Mouse (Mus musculus) forebrain, embryonic 13.5 days (tissue): ENCODE data around the gene Sprr1a. TPM values are rescaled to one million over a fixed set of nuclear protein-coding genes. Genes with fewer than 3 reads are reported as not detected.
"Not testable (repeated sequence)": the region's sequence is repeated elsewhere in the genome, so short reads cannot be mapped to it uniquely, and the experiment has no call there.

ENCODE experiments used
- ATAC-seq: fragments of 200-750 bp; cut with Nextera tagmentation; 2 replicates; pipeline ENCODE4 v1.8.0; 2017
- H3K27ac ChIP-seq: fragments of 300-500 bp; sonication (generic); 2 replicates; pipeline ENCODE4 v1.5.1; 2015; ENCODE audit warnings: inconsistent platforms, mild to moderate bottlenecking, moderate library complexity
- H3K27me3 ChIP-seq: fragments of 300-500 bp; sonication (generic); 2 replicates; pipeline ENCODE4 v1.6.1; 2015; ENCODE audit warnings: mild to moderate bottlenecking, inconsistent platforms
- H3K36me3 ChIP-seq: fragments of 300-500 bp; sonication (generic); 2 replicates; pipeline ENCODE4 v1.6.1; 2015; ENCODE audit warnings: mild to moderate bottlenecking, inconsistent platforms; ENCODE audit not compliant: poor library complexity, severe bottlenecking
- H3K4me1 ChIP-seq: fragments of 300-500 bp; sonication (generic); 2 replicates; pipeline ENCODE4 v1.6.1; 2015; ENCODE audit warnings: inconsistent platforms
- H3K4me2 ChIP-seq: fragments of 300-500 bp; sonication (generic); 2 replicates; pipeline ENCODE4 v1.6.1; 2015; ENCODE audit warnings: inconsistent platforms, mild to moderate bottlenecking, moderate library complexity
- H3K4me3 ChIP-seq: fragments of 300-500 bp; sonication (generic); 2 replicates; pipeline ENCODE4 v1.5.1; 2015; ENCODE audit warnings: mild to moderate bottlenecking, inconsistent platforms
- H3K9ac ChIP-seq: fragments of 300-500 bp; sonication (generic); 2 replicates; pipeline ENCODE4 v1.6.1; 2015; ENCODE audit warnings: mild to moderate bottlenecking, inconsistent platforms
- H3K9me3 ChIP-seq: fragments of 300-500 bp; sonication (generic); replicated peaks from 2 replicates; pipeline ENCODE4 v1.6.1; 2016; ENCODE audit warnings: inconsistent platforms
- WGBS: fragments of 180-500 bp; shearing (Covaris S2); methylation state at CpG from one replicate; pipeline ENCODE4 v1.1.7; 2015; 5-methylcytosine and 5-hydroxymethylcytosine counted together
- polyA plus RNA-seq: library from polyadenylated mRNA; unstranded; fragments of >200 nt; fragmentation: Nextera tagmentation; extraction: Ambion mirVana; gene quantifications from 2 replicates; pipeline ENCODE4 v1.2.1, GENCODE M21; 2015

Sprr1a gene
- not detected in 2 replicates for polyA plus RNA-seq

DNA sequence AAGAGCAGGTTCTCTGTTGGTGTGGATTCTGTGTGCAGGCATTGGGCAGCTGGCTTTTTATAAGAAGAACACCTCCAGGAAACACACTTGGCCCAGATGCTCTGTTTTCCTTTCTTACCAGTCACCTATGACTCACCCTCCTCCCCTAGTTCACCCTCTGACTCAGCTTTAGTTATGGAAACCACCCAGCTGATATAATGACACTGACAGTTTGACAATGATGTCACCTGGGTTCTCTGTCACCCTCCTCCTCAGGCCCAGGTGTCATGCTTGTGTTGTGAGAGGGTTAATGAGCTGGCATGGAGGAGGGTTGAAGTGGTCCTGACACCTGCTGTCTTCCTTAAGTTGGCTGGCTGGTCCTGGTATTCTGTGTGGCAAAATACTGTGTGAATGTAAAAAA is at the start of gene Sprr1a:
TSS of gene Sprr1a (minus strand) at position 33 of the 400 bp plus-strand sequence.
- ATAC-seq: no peak

DNA sequence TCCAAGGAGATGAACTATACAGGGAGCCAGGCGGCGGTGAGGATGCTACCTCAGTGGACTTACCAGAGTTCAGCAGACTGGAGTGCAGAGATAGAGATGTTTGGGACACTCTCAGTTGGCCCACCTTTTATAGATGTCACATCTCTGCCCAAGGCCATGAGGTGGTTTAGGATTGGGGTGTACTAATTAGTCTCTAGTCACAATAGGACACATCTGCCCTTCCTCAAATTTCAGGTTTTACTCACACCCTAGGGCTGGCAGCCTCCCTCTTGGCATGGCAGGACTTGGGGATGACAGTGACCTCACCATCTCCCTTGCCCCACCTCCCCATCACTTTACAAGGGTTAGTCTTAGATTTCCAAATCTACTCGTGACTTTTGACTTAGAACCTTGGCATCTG is 48.7 kb upstream of the Sprr1a start, which contains the start of gene 2310046K23Rik:
TSS of gene 2310046K23Rik (minus strand) at position 101 of the 400 bp plus-strand sequence.
- H3K9me3 ChIP-seq: no peaks in the 10 kb centered on the region
- H3K36me3 ChIP-seq: no peaks in the 10 kb centered on the region
- H3K27ac ChIP-seq: no peak within 1 kb of the TSS
- H3K4me3 ChIP-seq: no peak within 1 kb of the TSS
- no peaks in the 10 kb centered on the region for H3K4me1 ChIP-seq
- H3K27me3 ChIP-seq: no peaks in the 10 kb centered on the region
- no peak within 1 kb of the TSS for H3K4me2 ChIP-seq
- ATAC-seq: no peak
- 90% methylated on average over 3 of the region's 3 CpGs for WGBS
- no peak within 1 kb of the TSS for H3K9ac ChIP-seq

More for the DNA sequence above, at the start of gene Sprr1a:
- Histone ChIP-seq H3K9me3 (no peaks in the 10 kb centered on the region), H3K4me3 (no peak within 1 kb of the TSS), H3K36me3 (no peaks in the 10 kb centered on the region), H3K4me2 (no peak within 1 kb of the TSS), H3K9ac (no peak within 1 kb of the TSS), H3K4me1 (no peaks in the 10 kb centered on the region), H3K27me3 (no peaks in the 10 kb centered on the region), H3K27ac (no peak within 1 kb of the TSS)

DNA sequence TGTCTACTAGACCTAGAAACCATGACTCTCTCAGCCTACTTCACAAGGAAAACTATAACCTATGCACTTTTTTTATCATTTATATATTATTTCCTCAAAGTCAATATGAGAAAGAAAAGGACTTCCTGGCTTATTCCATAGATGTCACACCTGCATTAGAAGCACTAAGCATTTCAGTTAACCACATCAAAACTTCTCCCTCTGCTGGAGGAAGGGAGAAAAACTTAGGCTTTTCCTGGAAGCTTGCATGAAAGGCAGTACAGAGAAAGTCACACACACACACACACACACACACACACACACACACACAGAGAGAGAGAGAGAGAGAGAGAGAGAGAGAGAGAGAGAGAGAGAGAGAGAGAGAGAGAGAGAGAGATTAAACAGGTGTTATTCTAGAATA is 26.6 kb upstream of the Sprr1a start:
- no peak overlapping the region for H3K4me3 ChIP-seq
- H3K36me3 ChIP-seq: no peaks in the 10 kb centered on the region
- ATAC-seq: no peak
- no peaks in the 10 kb centered on the region for H3K9me3 ChIP-seq
- no peaks in the 10 kb centered on the region for H3K4me1 ChIP-seq
- no peak overlapping the region for H3K4me2 ChIP-seq
- no peak overlapping the region for H3K9ac ChIP-seq
- no peak overlapping the region for H3K27ac ChIP-seq
- no peaks in the 10 kb centered on the region for H3K27me3 ChIP-seq

DNA sequence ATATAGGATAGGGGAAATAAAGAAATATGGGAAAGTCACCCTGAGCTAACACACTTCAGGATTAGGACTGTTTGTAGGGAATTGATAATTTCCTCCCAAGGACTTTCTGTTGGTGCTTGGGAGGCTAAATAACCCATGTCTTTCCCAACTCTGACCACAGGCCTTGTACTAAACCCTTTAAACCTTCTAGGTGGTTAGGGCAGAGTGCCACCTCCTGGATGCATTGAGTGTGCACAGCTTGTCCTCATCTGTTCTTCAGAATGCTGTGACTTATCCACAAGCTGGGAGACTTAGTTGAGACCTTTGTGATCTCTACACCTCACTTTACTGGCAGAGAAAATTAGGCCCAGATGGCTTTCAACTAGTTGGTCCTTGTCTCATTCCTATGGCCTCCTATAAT is 25.1 kb upstream of the Sprr1a start:
- H3K36me3 ChIP-seq: no peaks in the 10 kb centered on the region
- no peak overlapping the region for H3K4me2 ChIP-seq
- no peak overlapping the region for H3K27ac ChIP-seq
- H3K4me1 ChIP-seq: no peaks in the 10 kb centered on the region
- no peaks in the 10 kb centered on the region for H3K9me3 ChIP-seq
- H3K27me3 ChIP-seq: no peaks in the 10 kb centered on the region
- no peak overlapping the region for H3K9ac ChIP-seq
- ATAC-seq: no peak
- H3K4me3 ChIP-seq: no peak overlapping the region

DNA sequence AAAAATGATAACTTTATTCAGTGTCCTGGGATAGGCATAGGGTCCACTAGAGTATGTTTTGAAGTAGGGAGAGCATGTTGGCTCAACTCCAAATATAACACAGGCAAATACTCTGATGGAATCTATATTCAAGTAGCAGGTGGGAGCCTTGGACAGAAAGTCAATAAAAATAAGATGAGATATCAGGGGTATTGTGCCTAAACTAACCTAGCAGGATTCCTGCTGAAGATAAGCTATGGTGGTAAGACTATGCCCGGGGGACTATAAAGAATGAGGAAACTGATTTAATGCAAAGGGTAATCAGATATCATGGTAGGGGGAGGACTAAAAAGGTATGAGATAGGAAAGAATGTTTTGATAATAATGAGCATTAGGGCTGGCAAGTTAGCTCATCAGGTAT is 22.5 kb upstream of the Sprr1a start:
- WGBS: 90% methylated on average over 1 of the region's 1 CpGs
- no peaks in the 10 kb centered on the region for H3K9me3 ChIP-seq
- no peak overlapping the region for H3K27ac ChIP-seq
- H3K36me3 ChIP-seq: no peaks in the 10 kb centered on the region
- no peak for ATAC-seq
- H3K4me2 ChIP-seq: no peak overlapping the region
- H3K27me3 ChIP-seq: no peaks in the 10 kb centered on the region
- H3K9ac ChIP-seq: no peak overlapping the region
- no peaks in the 10 kb centered on the region for H3K4me1 ChIP-seq
- H3K4me3 ChIP-seq: no peak overlapping the region

DNA sequence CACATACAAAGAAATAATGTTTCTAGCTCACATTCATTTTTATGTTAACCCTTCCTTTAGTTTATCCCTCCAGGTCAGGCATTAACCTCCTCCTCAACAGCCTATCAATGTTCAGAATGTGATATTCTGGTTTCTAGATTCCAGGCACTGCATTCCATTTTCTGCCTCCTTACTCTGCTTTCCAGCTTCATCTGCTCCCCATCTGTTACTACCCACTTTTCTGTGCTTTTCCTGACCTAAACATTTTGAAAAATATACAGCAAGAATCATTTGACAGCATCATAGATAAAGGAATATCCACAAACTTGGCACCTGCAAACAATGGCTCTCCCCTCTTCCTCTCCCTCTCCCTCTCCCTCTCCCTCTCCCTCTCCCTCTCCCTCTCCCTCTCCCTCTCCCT is 17.8 kb upstream of the Sprr1a start:
- H3K4me2 ChIP-seq: no peak overlapping the region
- no peaks in the 10 kb centered on the region for H3K27me3 ChIP-seq
- H3K4me3 ChIP-seq: no peak overlapping the region
- no peaks in the 10 kb centered on the region for H3K9me3 ChIP-seq
- no peaks in the 10 kb centered on the region for H3K4me1 ChIP-seq
- H3K27ac ChIP-seq: no peak overlapping the region
- no peak overlapping the region for H3K9ac ChIP-seq
- H3K36me3 ChIP-seq: no peaks in the 10 kb centered on the region
- no peak for ATAC-seq

DNA sequence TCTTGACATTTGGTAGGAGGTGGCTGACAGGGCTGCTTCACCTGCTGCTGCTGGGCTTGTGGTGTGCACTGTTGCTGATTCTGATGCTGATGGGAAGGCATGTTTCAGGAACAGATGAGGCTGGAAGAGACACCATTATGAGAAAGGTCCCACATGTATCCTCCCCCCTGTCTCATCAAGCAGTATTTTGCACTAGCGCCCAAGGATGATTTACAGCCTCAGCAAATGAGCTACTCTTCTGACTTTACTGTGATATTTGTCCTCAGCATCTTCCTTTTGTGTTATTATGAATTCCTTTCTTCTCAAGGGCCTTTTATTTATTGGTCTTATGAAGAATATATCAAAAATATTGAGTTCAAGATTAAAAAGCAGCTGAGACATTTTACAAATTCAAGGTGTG is 14.7 kb upstream of the Sprr1a start, which contains the start of gene Sprr4:
TSS of gene Sprr4 (minus strand) at position 101 of the 400 bp plus-strand sequence.
- Histone ChIP-seq H3K4me1 (no peaks in the 10 kb centered on the region), H3K9me3 (no peaks in the 10 kb centered on the region), H3K4me3 (no peak within 1 kb of the TSS), H3K36me3 (no peaks in the 10 kb centered on the region), H3K27me3 (no peaks in the 10 kb centered on the region), H3K27ac (no peak within 1 kb of the TSS), H3K9ac (no peak within 1 kb of the TSS), H3K4me2 (no peak within 1 kb of the TSS)
- WGBS: 97% methylated on average over 1 of the region's 1 CpGs
- ATAC-seq: no peak

DNA sequence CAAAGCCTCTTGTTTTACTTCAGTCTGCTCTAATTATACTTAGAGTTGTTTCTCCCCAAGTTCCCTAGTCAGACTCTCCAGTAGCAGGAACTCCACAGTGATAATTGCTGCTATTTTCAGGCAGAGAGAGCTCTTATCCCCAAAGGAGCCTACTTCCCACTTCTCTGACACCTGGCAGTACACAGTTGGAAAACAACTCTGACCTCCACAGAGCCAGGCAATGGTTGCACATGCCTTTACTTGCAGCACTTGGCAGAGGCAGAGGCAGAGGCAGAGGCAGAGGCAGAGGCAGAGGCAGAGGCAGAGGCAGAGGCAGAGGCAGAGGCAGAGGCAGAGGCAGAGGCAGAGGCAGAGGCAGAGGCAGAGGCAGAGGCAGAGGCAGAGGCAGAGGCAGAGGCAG is 4.6 kb upstream of the Sprr1a start:
- not testable (repeated sequence) for H3K9ac ChIP-seq, ATAC-seq, H3K4me3 ChIP-seq, H3K4me2 ChIP-seq, H3K36me3 ChIP-seq, H3K9me3 ChIP-seq, H3K27ac ChIP-seq, H3K27me3 ChIP-seq, H3K4me1 ChIP-seq

DNA sequence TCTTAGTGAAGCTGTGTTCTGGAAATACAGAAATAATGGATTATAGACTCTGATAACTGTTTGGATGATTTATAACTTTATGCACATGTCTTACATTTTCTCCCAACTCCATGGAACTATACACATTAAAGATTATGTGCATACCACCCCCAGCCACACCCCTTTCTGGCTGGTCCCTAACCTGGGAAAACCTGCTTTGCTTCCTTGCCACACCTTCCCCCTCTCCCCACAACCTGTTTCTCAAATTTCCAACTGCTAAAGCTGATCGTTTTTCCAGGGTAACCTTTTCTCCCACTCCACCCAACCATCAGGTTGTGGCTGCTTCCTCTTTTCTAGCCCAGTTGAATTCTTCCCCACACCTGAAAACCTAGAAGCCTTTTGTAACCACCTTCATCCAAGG is 612 bp upstream of the Sprr1a start:
- no peak overlapping the region for H3K4me3 ChIP-seq
- 57% methylated on average over 1 of the region's 1 CpGs for WGBS
- H3K4me2 ChIP-seq: no peak overlapping the region
- H3K36me3 ChIP-seq: no peaks in the 10 kb centered on the region
- ATAC-seq: no peak
- H3K9ac ChIP-seq: no peak overlapping the region
- H3K4me1 ChIP-seq: no peaks in the 10 kb centered on the region
- H3K9me3 ChIP-seq: no peaks in the 10 kb centered on the region
- H3K27me3 ChIP-seq: no peaks in the 10 kb centered on the region
- H3K27ac ChIP-seq: no peak overlapping the region

DNA sequence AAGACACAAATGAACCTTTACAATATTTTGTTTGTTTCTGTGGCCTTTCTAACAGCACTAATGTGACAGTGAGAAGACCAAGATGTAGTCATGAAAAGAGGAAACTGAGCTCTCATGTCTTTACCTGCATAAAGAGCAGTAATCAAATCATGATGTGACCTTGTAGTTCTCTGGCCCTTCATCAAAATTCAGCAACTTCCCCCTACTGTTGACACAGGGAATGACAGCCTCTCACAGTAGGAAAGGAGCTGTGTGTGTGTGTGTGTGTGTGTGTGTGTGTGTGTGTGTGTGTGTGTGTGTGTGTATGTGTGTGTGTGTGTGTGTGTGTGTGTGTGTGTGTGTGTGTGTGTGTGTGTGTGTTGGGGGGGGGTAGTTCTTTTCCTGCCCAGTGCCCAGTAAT is 4.4 kb downstream of the Sprr1a start:
- H3K36me3 ChIP-seq, H3K4me3 ChIP-seq, H3K9ac ChIP-seq, H3K9me3 ChIP-seq, H3K27me3 ChIP-seq, H3K4me1 ChIP-seq, H3K4me2 ChIP-seq, ATAC-seq, H3K27ac ChIP-seq: not testable (repeated sequence)

DNA sequence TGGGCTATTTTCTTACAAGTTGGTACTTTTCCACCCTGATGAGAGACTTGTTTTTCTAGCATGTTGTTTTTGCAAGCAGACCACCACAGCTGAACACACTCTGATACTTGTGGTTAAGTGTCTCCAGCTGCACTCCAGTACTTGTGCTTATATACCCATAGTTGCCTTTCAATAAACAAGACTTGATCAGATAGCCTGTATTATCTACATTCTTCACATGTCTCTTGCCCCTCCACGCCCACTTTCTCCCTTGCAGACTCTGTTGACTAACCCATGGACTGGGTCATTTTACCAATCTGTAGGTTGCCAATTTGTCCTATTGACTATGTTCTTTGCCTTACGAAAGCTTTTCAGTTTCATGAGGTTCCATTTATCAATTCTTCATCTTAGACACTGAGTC is 15.6 kb downstream of the Sprr1a start:
- H3K27me3 ChIP-seq: no peaks in the 10 kb centered on the region
- no peak overlapping the region for H3K9ac ChIP-seq
- H3K36me3 ChIP-seq: no peaks in the 10 kb centered on the region
- ATAC-seq: no peak
- WGBS: 88% methylated on average over 2 of the region's 2 CpGs
- no peak overlapping the region for H3K27ac ChIP-seq
- no peak overlapping the region for H3K4me2 ChIP-seq
- no peaks in the 10 kb centered on the region for H3K4me1 ChIP-seq
- H3K4me3 ChIP-seq: no peak overlapping the region
- H3K9me3 ChIP-seq: no peaks in the 10 kb centered on the region

DNA sequence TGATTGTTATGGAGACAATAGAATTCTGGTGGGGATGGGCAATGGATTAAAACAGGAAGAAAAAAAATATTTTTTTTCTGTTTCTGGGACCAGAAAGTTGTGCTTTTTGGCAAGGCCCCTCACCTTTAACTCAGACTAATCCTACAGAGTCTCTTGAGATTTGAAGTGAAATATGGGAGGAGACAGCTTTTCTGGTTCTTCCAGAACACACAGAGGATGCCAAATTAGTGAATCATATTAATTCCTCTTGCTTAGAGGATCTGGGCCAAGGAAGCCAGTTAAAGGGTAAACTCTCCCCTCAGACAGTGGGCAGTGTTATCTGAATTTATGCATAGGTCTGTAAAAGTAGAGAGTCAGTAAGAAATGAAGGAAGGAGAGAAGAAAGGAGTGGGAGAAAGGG is 18.3 kb downstream of the Sprr1a start:
- no peak for ATAC-seq
- Histone ChIP-seq H3K27ac (no peak overlapping the region), H3K36me3 (no peaks in the 10 kb centered on the region), H3K9ac (no peak overlapping the region), H3K4me3 (no peak overlapping the region), H3K4me2 (no peak overlapping the region), H3K27me3 (no peaks in the 10 kb centered on the region), H3K4me1 (no peaks in the 10 kb centered on the region), H3K9me3 (no peaks in the 10 kb centered on the region)

DNA sequence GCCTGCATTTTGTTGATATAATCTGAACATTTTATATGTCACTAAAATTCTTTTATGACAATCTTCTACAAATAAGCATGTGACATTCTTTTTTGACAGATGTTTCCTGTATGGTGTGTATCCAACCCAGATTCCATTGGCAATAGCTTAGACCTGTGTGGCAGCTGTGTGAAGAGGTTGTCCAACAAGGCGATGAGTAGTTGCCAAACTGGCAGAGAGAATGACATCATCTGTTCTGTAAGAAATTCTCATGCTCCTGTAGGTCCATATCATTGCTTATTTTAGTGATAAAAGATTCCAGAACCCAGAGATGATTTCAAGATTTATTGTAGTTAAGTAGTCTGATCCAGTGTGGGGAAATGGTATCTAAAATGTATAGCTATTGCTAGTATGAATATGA is 19.1 kb downstream of the Sprr1a start:
- no peaks in the 10 kb centered on the region for H3K36me3 ChIP-seq
- no peak overlapping the region for H3K4me2 ChIP-seq
- no peak overlapping the region for H3K4me3 ChIP-seq
- no peaks in the 10 kb centered on the region for H3K4me1 ChIP-seq
- ATAC-seq: no peak
- H3K27me3 ChIP-seq: no peaks in the 10 kb centered on the region
- H3K9me3 ChIP-seq: no peaks in the 10 kb centered on the region
- 88% methylated on average over 1 of the region's 1 CpGs for WGBS
- H3K9ac ChIP-seq: no peak overlapping the region
- no peak overlapping the region for H3K27ac ChIP-seq

DNA sequence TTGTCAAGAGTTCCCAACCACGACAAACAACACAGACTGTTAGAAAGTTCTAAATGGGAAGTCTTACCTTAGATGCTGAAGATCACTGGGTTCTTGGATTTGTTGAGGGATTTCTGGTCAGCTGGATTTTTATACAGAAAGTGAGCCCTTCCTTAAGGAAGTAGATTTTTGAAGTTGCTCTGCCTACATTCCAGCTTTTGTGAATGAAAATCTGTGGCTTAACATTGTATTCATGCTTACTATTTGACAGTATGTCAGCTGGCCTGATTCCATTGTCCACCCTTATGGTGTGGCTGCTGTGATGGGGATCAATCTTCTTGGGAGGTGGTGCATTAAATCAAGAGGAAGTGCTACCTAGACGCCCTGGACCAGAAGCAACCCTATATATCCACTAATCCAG is 27.1 kb downstream of the Sprr1a start, which contains the start of gene Sprr3:
TSS of gene Sprr3 (minus strand) at position 101 of the 400 bp plus-strand sequence.
- H3K4me3 ChIP-seq: no peak within 1 kb of the TSS
- ATAC-seq: no peak
- no peak within 1 kb of the TSS for H3K4me2 ChIP-seq
- no peaks in the 10 kb centered on the region for H3K27me3 ChIP-seq
- 73% methylated on average over 2 of the region's 2 CpGs for WGBS
- H3K9ac ChIP-seq: no peak within 1 kb of the TSS
- H3K27ac ChIP-seq: no peak within 1 kb of the TSS
- no peaks in the 10 kb centered on the region for H3K9me3 ChIP-seq
- no peaks in the 10 kb centered on the region for H3K36me3 ChIP-seq
- H3K4me1 ChIP-seq: no peaks in the 10 kb centered on the region
